8 mouse cellular contexts compared by ENCODE assay signal in the genomic region with DNA sequence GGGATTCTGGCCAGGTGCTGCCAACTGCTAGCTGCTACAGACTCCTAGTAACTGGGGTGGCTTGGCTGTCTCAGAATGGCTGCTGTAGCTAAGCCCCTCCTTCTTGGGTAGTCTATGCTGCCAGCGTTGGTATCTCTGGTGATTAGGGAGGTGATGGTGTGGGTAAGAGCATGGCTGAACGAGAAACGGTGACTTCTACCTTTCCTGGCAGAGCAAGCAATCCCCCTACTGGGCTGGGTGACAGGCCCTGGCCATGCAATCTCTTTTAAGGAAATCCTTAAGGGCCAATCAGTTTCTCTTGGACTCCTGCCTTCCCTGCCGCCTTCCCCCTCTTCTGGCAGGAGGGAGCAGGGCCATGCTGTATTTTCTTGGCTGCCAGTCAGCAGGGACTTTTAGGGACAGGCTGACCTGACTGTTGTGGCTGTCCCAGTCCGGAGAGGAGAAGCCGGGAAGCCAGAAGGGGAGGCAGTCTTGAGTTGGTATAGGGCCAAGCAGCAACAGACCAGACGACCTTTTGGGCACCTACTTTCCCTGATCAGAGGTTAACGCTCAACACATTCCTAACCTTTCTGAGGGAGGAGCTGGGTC.
DNase-seq lines count a peak whose midpoint lies in the region; ATAC-seq and TF ChIP-seq lines count a peak whose summit lies in the region.

No protein-coding gene starts in this region.

- 0 out of 2 replicates have a peak overlapping the region, but pooled peaks have one; percentile 9 for H3K27ac ChIP-seq in midbrain, embryonic 15.5 days

- CTCF ChIA-PET in Patski (lab: Charles Lee) = interaction anchor here (1.1 to 17.5 kb wide), 5 partner anchors 22 to 121 kb away, joined by 3 to 225 read pairs (median 9); no protein-coding TSS in a partner anchor

- no peak for DNase-seq in Patski (ENCODE audit: low read depth, low spot score)
- peak; percentile 95 for DNase-seq in cerebellum, adult 11-12 months
- DNase-seq in gastrocnemius, postnatal 14 days = peak; percentile 57
- peak; percentile 18 for DNase-seq in induced T-regulatory cell, adult 2 months (ENCODE audit: low read depth)
- peak; percentile 59 to 67 for DNase-seq in left cerebral cortex, adult 8-10 months (ENCODE audit: low spot score in 2 of 2)

- WGBS in midbrain, embryonic 15.5 days = 27% methylated on average over 8 of the region's 8 CpGs

- no peak for TF ChIP-seq CTCF in Patski (IDR thresholded peaks at IDR 0.05)

- no peaks in the 10 kb centered on the region for H3K27me3 ChIP-seq in Patski
- H3K27me3 ChIP-seq in midbrain, embryonic 15.5 days (replicated peaks) = peaks cover 14% of the 10 kb centered on the region; the same call in 1 of the 2 replicates

- peaks cover 47% of the 10 kb centered on the region for H3K4me1 ChIP-seq in midbrain, embryonic 15.5 days

- in situ Hi-C loops in Patski (cut with MboI; ENCODE audit: low pct_unique_long_range_greater_than_20kb) = no loop called here

- H3K4me3 ChIP-seq in midbrain, embryonic 15.5 days = peak overlapping the region; percentile 63

- POLR2A ChIA-PET in Patski (lab: Charles Lee) = interaction anchor here (0.7 to 3.7 kb wide), 3 partner anchors 25 to 118 kb away, joined by 3 to 13 read pairs (median 4); no protein-coding TSS in a partner anchor

- H3K36me3 ChIP-seq in midbrain, embryonic 15.5 days (replicated peaks) = no peaks in the 10 kb centered on the region

- intact Hi-C loops in gastrocnemius, postnatal 14 days (cut with DNase I; ENCODE audit: low total_unique reads) = loop anchor here (10.0 kb wide), 1 partner anchor 113 kb away; no protein-coding TSS in a partner anchor

- peak; percentile 2 for ATAC-seq in Patski
- ATAC-seq in midbrain, embryonic 15.5 days (replicated peaks) = no peak
- no peak for ATAC-seq in monocyte, adult 5-6 weeks (replicated peaks; ENCODE audit: insufficient number of reproducible peaks, low FRiP score, low TSS enrichment, poor library complexity, severe bottlenecking)
- ATAC-seq in erythroblast, adult 5-6 weeks (replicated peaks; ENCODE audit: low FRiP score, poor library complexity, severe bottlenecking) = no peak

- peak overlapping the region; percentile 57 for H3K9ac ChIP-seq in midbrain, embryonic 15.5 days

- no peaks in the 10 kb centered on the region for H3K9me3 ChIP-seq in midbrain, embryonic 15.5 days

- peak overlapping the region; percentile 95 for H3K4me2 ChIP-seq in midbrain, embryonic 15.5 days
